Comparison of ENCODE assay signal across 10 mouse cellular contexts in genomic region chr4:55077902-55078716, GRCm38 (mm10).
DNase-seq lines count a peak whose midpoint lies in the region; ATAC-seq and TF ChIP-seq lines count a peak whose summit lies in the region.
"Had no signal": no experiment of that assay in that cellular context is flagged by ENCODE, and none has a peak within 500 bp of the region (broad histone marks: within the 10 kb centered on the region; RNA-seq: fewer than 3 reads in every experiment).

No protein-coding gene starts in this region.

- H3K9me3 ChIP-seq in embryonic facial prominence, embryonic 13.5 days, result no peaks in the 10 kb centered on the region
- H3K9me3 ChIP-seq in hindbrain, embryonic 16.5 days (ENCODE audit: control insufficient read depth, low read length), result no peaks in the 10 kb centered on the region
- H3K9me3 ChIP-seq in midbrain, postnatal 0 days (ENCODE audit: low read length), result no peaks in the 10 kb centered on the region
- H3K9me3 ChIP-seq: heart, embryonic 15.5 days; limb, embryonic 13.5 days had no signal

- DNase-seq in kidney, adult 2 months, result no peak
- no peak for DNase-seq in kidney, postnatal 25 days
- DNase-seq in midbrain, postnatal 0 days (ENCODE audit: low spot score), result no peak
- no peak for DNase-seq in cerebellum, adult 2 months
- no peak for DNase-seq in urinary bladder, postnatal 10 days (ENCODE audit: low spot score)
- no peak for DNase-seq in layer of hippocampus, postnatal 14 days (ENCODE audit: low spot score in 2 of 2)

- TF ChIP-seq POLR2A in kidney, adult 2 months (IDR thresholded peaks at IDR 0.05; ENCODE audit: low read depth, low read length), result no peak
- no peak for TF ChIP-seq POLR2A in cerebellum, adult 2 months (IDR thresholded peaks at IDR 0.05; ENCODE audit: borderline replicate concordance, insufficient read depth, low read length)

- H3K4me2 ChIP-seq in embryonic facial prominence, embryonic 13.5 days, result no peak overlapping the region
- H3K4me2 ChIP-seq in hindbrain, embryonic 16.5 days (ENCODE audit: low read length), result no peak overlapping the region
- H3K4me2 ChIP-seq in midbrain, postnatal 0 days (ENCODE audit: low read depth, low read length, poor library complexity, severe bottlenecking), result no peak overlapping the region
- H3K4me2 ChIP-seq: heart, embryonic 15.5 days; limb, embryonic 13.5 days had no signal

- H3K36me3 ChIP-seq in kidney, adult 2 months (ENCODE audit: control insufficient read depth, insufficient read depth, low read length), result peaks cover 1% of the 10 kb centered on the region; the same call in 1 of the 2 replicates
- H3K36me3 ChIP-seq in embryonic facial prominence, embryonic 13.5 days, result peaks cover 74% of the 10 kb centered on the region
- H3K36me3 ChIP-seq in hindbrain, embryonic 16.5 days (ENCODE audit: control insufficient read depth, insufficient read depth, low read length), result peaks cover 18% of the 10 kb centered on the region
- H3K36me3 ChIP-seq in midbrain, postnatal 0 days (ENCODE audit: insufficient read depth, low read length), result peaks cover 35% of the 10 kb centered on the region

- H3K4me3 ChIP-seq in kidney, adult 2 months (ENCODE audit: insufficient read depth, low read depth, low read length), result no peak overlapping the region
- H3K4me3 ChIP-seq in embryonic facial prominence, embryonic 13.5 days, result no peak overlapping the region
- H3K4me3 ChIP-seq in hindbrain, embryonic 16.5 days (ENCODE audit: low read length), result no peak overlapping the region
- no peak overlapping the region for H3K4me3 ChIP-seq in midbrain, postnatal 0 days (ENCODE audit: low read depth, low read length)
- no peak overlapping the region for H3K4me3 ChIP-seq in cerebellum, adult 2 months (replicated peaks; ENCODE audit: insufficient read depth, low read depth, low read length)
- H3K4me3 ChIP-seq: heart, embryonic 15.5 days; limb, embryonic 13.5 days had no signal

- peak overlapping the region; percentile 27; the same call in 1 of the 2 replicates for H3K27ac ChIP-seq in kidney, adult 2 months (ENCODE audit: insufficient read depth, low read depth, low read length)
- 0 out of 2 replicates have a peak overlapping the region, but pooled peaks have one; percentile 8 for H3K27ac ChIP-seq in embryonic facial prominence, embryonic 13.5 days
- H3K27ac ChIP-seq in hindbrain, embryonic 16.5 days (ENCODE audit: low read depth, low read length), result peak overlapping the region; percentile 65
- peak overlapping the region; percentile 34 for H3K27ac ChIP-seq in midbrain, postnatal 0 days (ENCODE audit: low read depth, low read length)
- no peak overlapping the region for H3K27ac ChIP-seq in cerebellum, adult 2 months (ENCODE audit: insufficient read depth, low read length)
- H3K27ac ChIP-seq: heart, embryonic 15.5 days; limb, embryonic 13.5 days had no signal

- no peak overlapping the region for H3K9ac ChIP-seq in embryonic facial prominence, embryonic 13.5 days
- no peak overlapping the region for H3K9ac ChIP-seq in hindbrain, embryonic 16.5 days (ENCODE audit: low read depth, low read length)
- no peak overlapping the region for H3K9ac ChIP-seq in midbrain, postnatal 0 days (replicated peaks; ENCODE audit: low read length, poor library complexity, severe bottlenecking)
- H3K9ac ChIP-seq: heart, embryonic 15.5 days; limb, embryonic 13.5 days had no signal

- no peak for TF ChIP-seq CTCF in kidney, adult 2 months (conservative IDR thresholded peaks at IDR 0.05; ENCODE audit: insufficient read depth, insufficient read length, low read depth, low read length)
- no peak for TF ChIP-seq CTCF in midbrain, postnatal 0 days (IDR thresholded peaks at IDR 0.05)
- TF ChIP-seq CTCF in cerebellum, adult 2 months (IDR thresholded peaks at IDR 0.05; ENCODE audit: borderline replicate concordance, insufficient read depth, low read depth, low read length), result no peak

- no peaks in the 10 kb centered on the region for H3K4me1 ChIP-seq in kidney, adult 2 months (ENCODE audit: control insufficient read depth, insufficient read depth, low read length)
- H3K4me1 ChIP-seq in embryonic facial prominence, embryonic 13.5 days, result peaks cover 19% of the 10 kb centered on the region
- peaks cover 15% of the 10 kb centered on the region for H3K4me1 ChIP-seq in hindbrain, embryonic 16.5 days (ENCODE audit: control insufficient read depth, insufficient read depth, low read depth, low read length)
- H3K4me1 ChIP-seq in midbrain, postnatal 0 days (ENCODE audit: insufficient read depth, low read length), result peaks cover 10% of the 10 kb centered on the region; the same call in 1 of the 2 replicates
- no peaks in the 10 kb centered on the region; the same call in 1 of the 2 replicates for H3K4me1 ChIP-seq in cerebellum, adult 2 months (ENCODE audit: control insufficient read depth, insufficient read depth, low read length)
- H3K4me1 ChIP-seq: limb, embryonic 13.5 days had no signal

- ATAC-seq in embryonic facial prominence, embryonic 13.5 days (ENCODE audit: insufficient number of reproducible peaks, insufficient read depth, low FRiP score, low TSS enrichment, low read depth), result no peak
- ATAC-seq in hindbrain, embryonic 16.5 days, result peak; percentile 54; the same call in 1 of the 2 replicates
- ATAC-seq in midbrain, postnatal 0 days (ENCODE audit: low FRiP score), result peak; percentile 41; the same call in 1 of the 2 replicates

- WGBS in kidney, adult 2 months, result 71% methylated on average over 16 of the region's 16 CpGs
- 63% methylated on average over 16 of the region's 16 CpGs for WGBS in embryonic facial prominence, embryonic 13.5 days
- WGBS in hindbrain, embryonic 16.5 days, result 48% methylated on average over 16 of the region's 16 CpGs
- 41% methylated on average over 16 of the region's 16 CpGs for WGBS in midbrain, postnatal 0 days
- WGBS in cerebellum, adult 2 months, result 84% methylated on average over 16 of the region's 16 CpGs

- no peaks in the 10 kb centered on the region for H3K27me3 ChIP-seq in kidney, adult 2 months (replicated peaks; ENCODE audit: control insufficient read depth, insufficient read depth, low read length)
- H3K27me3 ChIP-seq in embryonic facial prominence, embryonic 13.5 days, result no peaks in the 10 kb centered on the region
- H3K27me3 ChIP-seq in hindbrain, embryonic 16.5 days (replicated peaks; ENCODE audit: control insufficient read depth, insufficient read depth, low read length), result no peaks in the 10 kb centered on the region
- H3K27me3 ChIP-seq in midbrain, postnatal 0 days (ENCODE audit: insufficient read depth, low read length), result no peaks in the 10 kb centered on the region
- H3K27me3 ChIP-seq in cerebellum, adult 2 months (ENCODE audit: control insufficient read depth, insufficient read depth, low read length), result no peaks in the 10 kb centered on the region
- H3K27me3 ChIP-seq: heart, embryonic 15.5 days; limb, embryonic 13.5 days had no signal
